Mouse (Mus musculus): ENCODE data around the gene Taf3. TPM values are rescaled to one million over a fixed set of nuclear protein-coding genes. Genes with fewer than 3 reads are reported as not detected.
A peak's percentile ranks its signal among the peaks of the same experiment; 100 is the strongest.

Taf3 gene
- polyA plus RNA-seq, 1 experiment from 2014 or later: 7.8 TPM

DNA sequence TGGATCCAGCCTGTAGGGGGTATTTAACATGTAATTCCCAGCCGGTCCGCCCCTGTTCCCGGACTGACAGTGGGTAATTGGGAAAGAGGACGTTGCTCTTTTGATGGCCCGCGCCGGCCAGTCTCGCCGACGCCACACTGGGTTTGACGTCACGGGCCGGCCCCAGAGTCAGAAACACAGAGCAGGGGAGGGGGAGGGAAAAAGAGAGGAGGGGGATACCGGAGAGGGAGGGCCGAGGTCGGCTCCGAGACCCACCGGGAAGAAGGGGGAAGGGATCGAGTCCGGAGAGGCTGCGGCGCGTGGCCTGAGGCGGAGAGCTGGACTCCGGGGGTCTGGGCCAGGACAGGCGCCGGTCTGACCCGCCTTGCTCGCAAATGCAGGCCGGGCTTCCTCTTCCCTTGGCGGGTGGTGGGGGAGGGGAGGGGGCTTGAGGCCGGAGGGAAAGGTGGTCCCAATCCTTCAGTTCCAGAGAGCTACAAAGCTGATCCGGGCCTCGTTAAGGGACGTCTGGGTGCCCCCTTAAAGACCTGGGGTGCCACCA lies 167.3 kb downstream of the Taf3 start, which contains the start of gene 4930412O13Rik:
Gene 4930412O13Rik (plus strand): TSS at position 202 of the 541 bp plus-strand sequence.
- H3K27ac ChIP-seq: peak within 1 kb of the TSS; percentile 33; the same call in 1 of the 2 replicates

DNA sequence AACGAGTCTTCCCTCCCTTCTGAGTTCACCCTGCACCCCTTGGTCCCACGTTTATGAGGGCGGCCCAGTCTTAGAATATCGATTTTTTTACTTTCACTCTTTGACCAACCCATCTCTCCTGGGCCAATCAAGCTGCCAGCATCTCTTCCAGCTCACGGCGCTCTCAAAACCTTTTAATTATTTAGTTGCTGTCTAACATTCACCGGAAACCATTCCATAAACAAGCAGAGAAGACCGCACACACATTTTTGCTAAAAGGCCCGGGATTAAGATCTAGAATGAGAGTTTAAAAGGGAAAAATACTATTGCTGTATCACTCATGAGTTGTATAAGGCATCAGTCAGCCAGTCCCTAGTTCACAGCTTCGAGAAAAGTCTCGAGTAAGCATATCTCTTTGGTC lies 168.1 kb downstream of the Taf3 start:
- no peak overlapping the region for H3K27ac ChIP-seq
- H3K9ac ChIP-seq: no peak overlapping the region
- peak overlapping the region; percentile 66 for H3K4me3 ChIP-seq
- H3K4me2 ChIP-seq: peak overlapping the region; percentile 99
- 10% methylated on average over 11 of the region's 11 CpGs for WGBS
- ATAC-seq (replicated peaks; ENCODE audit: insufficient number of reproducible peaks, insufficient read depth, low FRiP score, low read depth): no peak
- peaks cover 74% of the 10 kb centered on the region for H3K27me3 ChIP-seq
- no peaks in the 10 kb centered on the region for H3K36me3 ChIP-seq
- no peaks in the 10 kb centered on the region for H3K9me3 ChIP-seq (replicated peaks)
- peaks cover 71% of the 10 kb centered on the region for H3K4me1 ChIP-seq (replicated peaks)

More for the DNA sequence above, 167.3 kb downstream of the Taf3 start, which contains the start of gene 4930412O13Rik:
- H3K4me1 ChIP-seq (replicated peaks): peaks cover 71% of the 10 kb centered on the region
- peaks cover 74% of the 10 kb centered on the region for H3K27me3 ChIP-seq
- H3K4me3 ChIP-seq: peak within 1 kb of the TSS; percentile 66
- H3K9ac ChIP-seq: peak within 1 kb of the TSS; percentile 41; the same call in 1 of the 2 replicates
- no peaks in the 10 kb centered on the region for H3K9me3 ChIP-seq (replicated peaks)
- ATAC-seq (replicated peaks; ENCODE audit: insufficient number of reproducible peaks, insufficient read depth, low FRiP score, low read depth): no peak
- H3K4me2 ChIP-seq: peak within 1 kb of the TSS; percentile 99
- 1% methylated on average over 34 of the region's 35 CpGs for WGBS
- no peaks in the 10 kb centered on the region for H3K36me3 ChIP-seq

DNA sequence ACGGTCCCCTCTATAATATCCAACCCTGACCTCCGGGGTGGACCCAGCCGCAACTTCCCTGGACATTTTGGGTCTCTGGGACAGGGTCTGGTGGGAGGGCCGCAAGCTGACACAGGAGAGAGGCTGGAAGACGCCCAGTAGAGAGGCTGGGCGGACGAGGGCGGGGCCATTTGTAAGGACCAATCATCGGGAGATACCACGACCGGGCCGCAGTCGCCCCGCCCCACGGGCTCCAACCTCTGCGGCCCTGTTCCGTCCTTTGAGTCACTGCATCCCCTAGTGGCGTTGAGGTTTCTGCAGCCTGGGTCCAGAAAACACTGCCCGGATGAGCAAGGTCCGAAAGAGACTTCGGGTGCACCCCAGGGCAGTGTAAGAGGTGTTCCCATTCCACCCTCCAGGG lies 168.9 kb downstream of the Taf3 start:
- ATAC-seq (replicated peaks; ENCODE audit: insufficient number of reproducible peaks, insufficient read depth, low FRiP score, low read depth): peak; percentile 92
- H3K4me3 ChIP-seq: peak overlapping the region; percentile 66
- H3K4me2 ChIP-seq: peak overlapping the region; percentile 99
- peak overlapping the region; percentile 55 for H3K9ac ChIP-seq
- H3K27ac ChIP-seq: peak overlapping the region; percentile 77
- no peaks in the 10 kb centered on the region for H3K9me3 ChIP-seq (replicated peaks)
- H3K27me3 ChIP-seq: peaks cover 74% of the 10 kb centered on the region
- peaks cover 71% of the 10 kb centered on the region for H3K4me1 ChIP-seq (replicated peaks)
- 0% methylated on average over 21 of the region's 21 CpGs for WGBS
- H3K36me3 ChIP-seq: no peaks in the 10 kb centered on the region

DNA sequence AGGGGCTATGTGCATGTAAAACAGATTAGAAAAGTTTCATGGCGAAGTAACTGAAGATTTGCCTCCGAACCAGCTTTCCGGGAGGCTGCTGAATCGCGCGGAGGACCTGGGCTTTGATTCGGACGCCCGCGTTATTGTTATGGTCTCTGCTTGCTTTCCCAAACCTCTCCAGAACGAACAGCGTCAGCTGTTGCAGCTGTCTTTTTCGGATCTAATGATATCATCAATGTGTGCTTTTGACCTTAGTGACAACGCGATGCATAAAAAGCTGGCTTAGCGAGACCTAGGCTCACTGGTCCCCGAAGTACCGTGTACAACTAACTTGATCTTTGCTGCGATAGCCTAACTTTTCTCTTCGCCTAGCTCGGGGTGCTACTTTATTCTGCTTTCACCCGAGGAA lies 169.3 kb downstream of the Taf3 start:
- Histone ChIP-seq H3K4me3 (peak overlapping the region; percentile 66), H3K27me3 (peaks cover 74% of the 10 kb centered on the region), H3K4me2 (peak overlapping the region; percentile 99), H3K4me1 (replicated peaks) (peaks cover 67% of the 10 kb centered on the region), H3K36me3 (no peaks in the 10 kb centered on the region), H3K9ac (peak overlapping the region; percentile 55), H3K9me3 (replicated peaks) (no peaks in the 10 kb centered on the region), H3K27ac (peak overlapping the region; percentile 77)
- 0 out of 2 replicates have a peak, but pooled peaks have one; percentile 0 for ATAC-seq (replicated peaks; ENCODE audit: insufficient number of reproducible peaks, insufficient read depth, low FRiP score, low read depth)
- WGBS: under 1% methylated on average over 22 of the region's 22 CpGs

DNA sequence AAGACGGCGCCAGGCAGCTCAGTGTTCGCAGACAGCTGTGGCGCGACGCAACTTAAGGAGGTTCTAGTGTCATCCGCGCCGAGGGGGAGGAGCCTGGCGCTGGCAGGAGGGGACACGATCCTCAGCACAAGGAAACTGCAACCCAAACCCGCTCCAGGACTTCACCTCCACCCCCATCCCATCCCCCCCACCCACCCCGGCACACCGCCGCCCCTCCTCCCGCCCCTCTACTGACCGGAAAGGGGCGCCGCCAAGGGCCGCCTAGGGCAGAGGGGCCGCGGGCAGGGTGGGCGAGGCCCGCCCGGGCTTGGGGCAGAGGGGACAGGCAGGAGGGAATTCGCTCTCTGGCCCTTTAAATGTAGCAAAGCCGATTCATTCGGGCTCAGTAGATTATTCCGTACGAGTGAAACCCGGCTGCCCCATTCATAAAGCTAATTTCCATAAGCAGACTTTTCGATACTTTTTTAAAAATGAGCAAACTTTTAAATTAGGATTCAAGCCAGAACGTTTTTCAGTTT lies 169.8 kb downstream of the Taf3 start:
- peaks cover 63% of the 10 kb centered on the region for H3K4me1 ChIP-seq (replicated peaks)
- peak; percentile 25; the same call in 1 of the 2 replicates for ATAC-seq (replicated peaks; ENCODE audit: insufficient number of reproducible peaks, insufficient read depth, low FRiP score, low read depth)
- H3K9me3 ChIP-seq (replicated peaks): no peaks in the 10 kb centered on the region

DNA sequence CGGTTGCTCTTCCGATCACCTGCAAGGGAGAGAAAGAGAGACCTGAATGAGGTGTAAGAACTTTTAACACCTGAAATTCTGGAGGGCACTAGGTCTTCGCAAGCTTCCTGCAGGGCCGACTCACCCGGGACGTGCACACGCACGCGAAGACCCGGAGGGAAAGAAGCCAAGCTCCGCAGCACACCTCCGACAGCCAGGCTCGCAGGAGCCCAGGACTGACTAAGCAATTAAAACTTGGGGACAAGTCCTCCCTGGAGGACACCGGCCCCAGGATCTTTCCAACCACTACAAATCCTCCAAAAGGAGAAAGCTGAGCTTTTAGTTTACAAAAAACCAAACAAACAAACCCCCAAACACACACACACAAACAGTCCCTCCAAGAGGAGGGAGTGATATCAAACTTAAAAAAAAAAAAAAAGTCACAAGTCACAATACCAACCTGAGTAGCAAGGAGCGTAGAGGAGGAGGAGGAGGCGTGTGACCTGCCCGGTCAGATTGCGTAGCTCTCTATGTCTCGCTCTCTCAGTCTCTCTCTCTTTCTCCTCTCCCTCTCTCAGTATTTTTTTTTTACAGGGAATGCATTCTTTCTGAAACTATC lies 170.3 kb downstream of the Taf3 start:
- H3K27ac ChIP-seq: peak overlapping the region; percentile 77
- H3K36me3 ChIP-seq: no peaks in the 10 kb centered on the region
- under 1% methylated on average over 18 of the region's 19 CpGs for WGBS
- no peak for ATAC-seq (replicated peaks; ENCODE audit: insufficient number of reproducible peaks, insufficient read depth, low FRiP score, low read depth)
- peak overlapping the region; percentile 99 for H3K4me2 ChIP-seq
- no peaks in the 10 kb centered on the region for H3K9me3 ChIP-seq (replicated peaks)
- H3K4me1 ChIP-seq (replicated peaks): peaks cover 57% of the 10 kb centered on the region
- peaks cover 74% of the 10 kb centered on the region for H3K27me3 ChIP-seq
- H3K4me3 ChIP-seq: peak overlapping the region; percentile 66
- peak overlapping the region; percentile 55; the same call in 1 of the 2 replicates for H3K9ac ChIP-seq

More for the DNA sequence above, 169.8 kb downstream of the Taf3 start:
- peak overlapping the region; percentile 66 for H3K4me3 ChIP-seq
- H3K9ac ChIP-seq: peak overlapping the region; percentile 55
- H3K27me3 ChIP-seq: peaks cover 74% of the 10 kb centered on the region
- under 1% methylated on average over 33 of the region's 33 CpGs for WGBS
- H3K36me3 ChIP-seq: no peaks in the 10 kb centered on the region
- H3K27ac ChIP-seq: peak overlapping the region; percentile 77
- peak overlapping the region; percentile 99 for H3K4me2 ChIP-seq

DNA sequence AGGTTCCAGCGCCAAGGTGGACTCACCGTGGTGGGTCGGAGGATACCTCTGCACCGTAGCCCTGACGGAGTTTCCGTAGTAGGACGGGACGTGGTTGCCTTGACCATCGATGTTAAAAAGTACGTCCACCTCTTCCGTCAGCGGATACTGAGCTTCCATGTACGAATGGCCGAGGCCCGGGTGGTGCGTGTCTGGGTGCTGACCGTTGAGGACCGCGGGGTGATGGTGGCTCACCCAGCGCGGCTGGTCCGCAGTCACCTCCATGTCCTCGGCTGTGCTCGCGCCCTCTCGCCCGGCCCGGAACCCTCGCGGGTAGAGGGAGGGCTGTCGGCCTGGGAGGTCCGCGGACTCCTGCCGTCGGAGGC lies 171.1 kb downstream of the Taf3 start:
- Histone ChIP-seq H3K36me3 (no peaks in the 10 kb centered on the region), H3K27ac (no peak overlapping the region), H3K4me3 (peak overlapping the region; percentile 66), H3K4me1 (replicated peaks) (peaks cover 50% of the 10 kb centered on the region), H3K9ac (peak overlapping the region; percentile 42), H3K9me3 (replicated peaks) (no peaks in the 10 kb centered on the region), H3K27me3 (peaks cover 74% of the 10 kb centered on the region), H3K4me2 (peak overlapping the region; percentile 99)
- WGBS: under 1% methylated on average over 35 of the region's 35 CpGs
- no peak for ATAC-seq (replicated peaks; ENCODE audit: insufficient number of reproducible peaks, insufficient read depth, low FRiP score, low read depth)

DNA sequence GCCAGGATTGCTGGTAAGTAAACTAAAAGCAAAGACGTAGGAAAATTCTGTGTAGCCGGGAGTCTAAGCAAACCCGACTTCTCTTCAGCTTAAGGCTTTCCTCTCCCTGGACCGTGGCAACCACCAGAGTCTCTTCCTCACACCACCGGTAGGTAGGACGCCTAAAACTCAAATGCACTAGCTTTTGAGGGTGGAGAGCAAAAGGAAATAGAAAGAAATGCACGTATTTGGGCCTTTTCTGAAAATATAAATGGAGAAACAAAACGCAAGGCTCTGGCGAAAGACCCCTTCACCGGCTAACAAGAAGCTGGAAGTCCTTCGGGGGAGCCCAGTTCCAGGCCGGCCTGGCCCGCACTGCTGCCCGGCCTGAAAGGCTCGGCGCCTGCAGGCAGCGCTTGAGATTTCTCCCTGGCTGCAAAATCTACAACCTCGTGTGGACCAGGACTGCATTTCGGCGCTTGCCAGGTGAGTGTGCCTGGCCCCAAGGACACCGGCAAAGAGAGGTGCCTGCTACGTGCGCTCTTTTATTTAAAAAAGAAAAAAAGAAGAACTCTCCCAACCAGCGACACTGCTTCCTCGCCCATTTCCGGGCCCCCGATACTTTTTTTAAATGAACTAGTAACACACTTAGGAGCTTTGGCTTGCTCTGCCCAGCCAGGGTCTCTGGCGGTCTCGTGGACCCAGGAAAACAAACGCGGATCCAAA lies 171.6 kb downstream of the Taf3 start:
- WGBS: 10% methylated on average over 31 of the region's 31 CpGs
- peak overlapping the region; percentile 99 for H3K4me2 ChIP-seq
- H3K4me3 ChIP-seq: peak overlapping the region; percentile 66
- no peaks in the 10 kb centered on the region for H3K9me3 ChIP-seq (replicated peaks)
- peaks cover 70% of the 10 kb centered on the region for H3K27me3 ChIP-seq
- H3K9ac ChIP-seq: peak overlapping the region; percentile 42
- no peak overlapping the region for H3K27ac ChIP-seq
- ATAC-seq (replicated peaks; ENCODE audit: insufficient number of reproducible peaks, insufficient read depth, low FRiP score, low read depth): no peak
- no peaks in the 10 kb centered on the region for H3K36me3 ChIP-seq
- H3K4me1 ChIP-seq (replicated peaks): peaks cover 44% of the 10 kb centered on the region

DNA sequence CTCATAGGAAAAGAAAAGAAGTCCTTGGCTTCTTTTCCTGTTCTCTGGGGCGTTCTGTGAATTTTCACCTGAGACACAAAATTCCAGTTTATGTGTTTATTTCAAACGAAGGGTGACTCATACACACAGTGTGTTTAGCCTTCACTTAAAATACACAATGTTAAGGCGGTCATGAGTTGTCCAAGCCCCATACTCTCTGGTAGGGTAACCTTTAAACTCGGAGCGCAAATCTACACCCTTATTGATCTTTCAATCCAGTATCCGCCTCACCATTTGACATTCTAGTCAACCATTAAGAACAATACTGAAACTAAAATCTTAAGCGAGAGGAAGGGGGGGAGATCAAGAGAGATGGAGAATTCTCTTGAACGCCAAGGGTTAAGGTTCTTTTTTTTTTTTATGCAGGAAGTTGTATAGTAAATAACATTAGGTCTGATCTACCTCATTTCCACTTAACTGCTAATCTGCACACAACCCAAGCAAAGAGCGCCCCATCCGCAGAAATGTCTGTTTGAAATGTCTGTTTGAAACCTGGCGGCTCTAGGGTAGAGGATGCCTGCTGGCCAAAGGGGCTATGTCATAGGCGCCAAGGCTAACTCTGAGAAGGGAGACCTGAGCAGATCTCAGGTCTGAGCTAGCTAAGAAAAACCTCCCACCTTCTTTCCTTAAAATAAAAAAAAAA lies 172.6 kb downstream of the Taf3 start:
- Histone ChIP-seq H3K9me3 (replicated peaks) (no peaks in the 10 kb centered on the region), H3K9ac (no peak overlapping the region), H3K27me3 (peaks cover 62% of the 10 kb centered on the region), H3K4me2 (peak overlapping the region; percentile 99), H3K4me1 (replicated peaks) (peaks cover 40% of the 10 kb centered on the region), H3K27ac (no peak overlapping the region), H3K36me3 (no peaks in the 10 kb centered on the region), H3K4me3 (peak overlapping the region; percentile 66)
- no peak for ATAC-seq (replicated peaks; ENCODE audit: insufficient number of reproducible peaks, insufficient read depth, low FRiP score, low read depth)
- WGBS: 50% methylated on average over 12 of the region's 12 CpGs

DNA sequence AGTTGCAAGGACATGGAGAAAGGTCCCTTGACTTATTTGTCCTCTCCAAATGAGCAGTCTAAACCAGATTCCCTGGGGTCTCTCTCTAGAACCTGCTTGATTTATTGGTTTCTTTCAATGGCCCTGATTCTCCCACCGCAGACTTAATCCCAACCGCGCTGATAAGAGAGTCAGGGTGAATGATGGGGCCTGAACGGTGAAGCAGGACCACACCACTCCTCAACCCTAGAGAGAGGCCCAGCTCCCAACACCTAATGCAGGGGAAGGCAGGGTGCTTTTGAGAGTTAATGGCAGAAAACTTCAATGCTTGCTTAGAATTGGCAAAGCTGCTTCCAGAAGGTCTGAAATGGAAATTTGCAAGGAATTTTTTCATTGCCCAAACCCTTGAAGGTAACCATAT lies 173.2 kb downstream of the Taf3 start:
- Histone ChIP-seq H3K4me3 (no peak overlapping the region; the same call in 1 of the 2 replicates), H3K4me1 (replicated peaks) (peaks cover 35% of the 10 kb centered on the region), H3K9ac (no peak overlapping the region), H3K4me2 (peak overlapping the region; percentile 33; the same call in 1 of the 2 replicates), H3K9me3 (replicated peaks) (no peaks in the 10 kb centered on the region), H3K36me3 (no peaks in the 10 kb centered on the region), H3K27ac (no peak overlapping the region), H3K27me3 (peaks cover 57% of the 10 kb centered on the region)
- ATAC-seq (replicated peaks; ENCODE audit: insufficient number of reproducible peaks, insufficient read depth, low FRiP score, low read depth): no peak
- 22% methylated on average over 4 of the region's 4 CpGs for WGBS

Measured in heart, embryonic 15.5 days (tissue).